Mouse (Mus musculus) ovary, postnatal 14 days (tissue): ENCODE measurements around the gene Hist1h1a.
"Not testable (repeated sequence)": the region's sequence is repeated elsewhere in the genome, so short reads cannot be mapped to it uniquely, and the experiment has no call there.

Source experiments
- DNase-seq: peaks from one replicate; pipeline ENCODE4 v3.0.0; 2022; ENCODE audit warnings: low spot score

The Hist1h1a gene

DNA sequence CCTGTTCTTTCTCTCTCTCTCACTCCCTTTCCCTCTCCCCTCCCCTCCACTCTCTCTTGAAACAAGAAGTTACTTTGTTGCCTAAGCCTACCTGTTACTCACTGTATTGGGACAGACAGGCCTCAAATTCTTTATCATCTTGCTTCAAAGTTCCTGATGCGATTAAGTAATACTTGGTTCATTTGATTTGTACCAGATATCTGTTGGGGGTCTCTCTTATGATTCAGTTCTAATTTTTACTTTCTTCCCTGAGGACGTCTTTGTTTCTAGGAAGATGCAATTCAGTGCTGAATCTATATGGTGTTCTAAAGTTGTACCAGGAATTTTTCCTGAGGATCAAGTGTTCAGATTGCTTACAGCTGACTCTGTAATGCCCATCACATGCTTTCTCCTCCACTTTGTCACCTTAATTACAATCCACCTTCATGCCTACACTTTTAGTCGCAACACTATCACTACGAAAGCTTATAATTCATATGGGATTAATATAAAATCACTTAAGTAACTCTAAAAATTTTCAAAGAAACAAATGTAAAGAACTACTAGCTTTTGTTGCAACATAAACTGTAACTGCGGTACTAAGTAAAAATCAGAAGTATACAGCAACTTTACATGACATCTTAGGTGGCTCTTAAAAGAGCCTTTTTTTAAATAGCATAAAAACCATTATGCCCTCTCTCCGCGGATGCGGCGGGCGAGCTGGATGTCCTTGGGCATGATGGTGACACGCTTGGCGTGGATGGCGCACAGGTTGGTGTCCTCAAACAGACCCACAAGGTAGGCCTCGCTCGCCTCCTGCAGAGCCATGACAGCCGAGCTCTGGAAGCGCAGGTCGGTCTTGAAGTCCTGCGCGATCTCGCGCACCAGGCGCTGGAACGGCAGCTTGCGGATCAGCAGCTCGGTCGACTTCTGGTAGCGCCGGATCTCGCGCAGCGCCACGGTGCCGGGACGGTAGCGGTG, 18.8 kb upstream of the Hist1h1a start:
- no peak for DNase-seq

DNA sequence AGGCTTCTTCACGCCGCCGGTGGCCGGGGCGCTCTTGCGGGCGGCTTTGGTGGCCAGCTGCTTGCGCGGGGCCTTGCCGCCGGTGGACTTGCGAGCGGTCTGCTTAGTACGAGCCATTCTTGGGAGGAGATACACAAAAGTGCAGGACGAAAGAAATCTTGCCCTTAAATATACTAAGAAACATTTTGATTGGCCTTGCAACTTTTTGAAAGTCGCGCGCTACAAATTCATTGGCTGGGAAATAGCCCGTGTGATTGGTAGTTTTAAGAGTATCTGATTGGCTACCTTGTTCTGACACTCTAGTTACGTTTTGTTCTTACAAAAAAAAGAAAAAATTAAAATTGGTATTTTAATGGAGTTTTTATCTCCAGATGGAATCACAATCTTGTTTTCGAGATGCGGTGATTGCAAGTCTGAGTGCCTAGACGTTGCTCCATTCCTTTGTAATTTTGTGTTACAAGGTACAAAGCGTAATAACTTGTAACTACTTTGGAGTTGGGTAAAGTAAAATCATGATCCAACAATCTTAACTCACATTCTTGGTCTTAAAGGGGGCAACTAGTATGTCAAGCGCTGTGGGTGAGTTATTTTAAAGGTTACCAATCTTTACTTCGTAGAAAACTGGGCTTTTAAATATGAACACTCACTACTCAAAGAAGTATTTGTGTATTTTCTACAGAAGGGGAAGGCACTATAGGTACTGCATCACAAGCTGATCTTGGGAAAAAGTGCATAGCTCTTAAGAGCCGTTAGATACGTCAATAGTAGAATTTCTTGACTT, 17.9 kb upstream of the Hist1h1a start, which contains the start of gene Hist1h3c:
Gene Hist1h3c (minus strand): TSS at position 222 of the 781 bp plus-strand sequence.
- DNase-seq, result peak; percentile 70

DNA sequence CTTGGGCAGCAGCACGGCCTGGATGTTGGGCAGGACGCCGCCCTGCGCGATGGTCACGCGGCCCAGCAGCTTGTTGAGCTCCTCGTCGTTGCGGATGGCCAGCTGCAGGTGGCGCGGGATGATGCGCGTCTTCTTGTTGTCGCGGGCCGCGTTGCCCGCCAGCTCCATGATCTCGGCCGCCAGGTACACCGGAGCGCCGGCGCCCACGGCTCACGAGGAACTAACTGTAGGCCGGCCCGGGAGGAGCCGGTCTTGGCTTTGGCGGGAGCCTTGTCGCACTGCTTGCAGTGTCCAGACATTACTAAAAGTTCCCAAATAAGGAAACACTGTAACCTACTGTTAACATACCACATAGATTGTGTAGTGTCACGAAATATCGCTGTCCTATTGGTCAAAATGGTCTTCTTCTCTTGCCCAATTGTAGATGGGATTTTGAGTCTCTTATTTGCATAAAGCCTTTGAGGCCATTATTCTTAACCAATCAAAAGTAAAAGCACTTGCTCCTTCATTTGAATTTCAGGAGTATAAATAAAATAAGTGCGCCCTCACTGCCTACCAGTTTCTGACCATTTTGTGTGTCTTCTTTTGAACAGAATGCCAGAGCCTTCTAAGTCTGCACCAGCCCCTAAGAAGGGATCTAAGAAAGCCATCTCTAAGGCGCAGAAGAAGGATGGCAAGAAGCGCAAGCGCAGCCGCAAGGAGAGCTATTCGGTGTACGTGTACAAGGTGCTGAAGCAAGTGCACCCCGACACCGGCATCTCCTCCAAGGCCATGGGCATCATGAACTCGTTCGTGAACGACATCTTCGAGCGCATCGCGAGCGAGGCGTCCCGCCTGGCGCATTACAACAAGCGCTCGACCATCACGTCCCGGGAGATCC, 17.0 kb upstream of the Hist1h1a start, which contains the start of gene Hist1h2bb:
Gene Hist1h2bb (plus strand): TSS at position 534 of the 880 bp plus-strand sequence.
- peak; percentile 58 for DNase-seq

DNA sequence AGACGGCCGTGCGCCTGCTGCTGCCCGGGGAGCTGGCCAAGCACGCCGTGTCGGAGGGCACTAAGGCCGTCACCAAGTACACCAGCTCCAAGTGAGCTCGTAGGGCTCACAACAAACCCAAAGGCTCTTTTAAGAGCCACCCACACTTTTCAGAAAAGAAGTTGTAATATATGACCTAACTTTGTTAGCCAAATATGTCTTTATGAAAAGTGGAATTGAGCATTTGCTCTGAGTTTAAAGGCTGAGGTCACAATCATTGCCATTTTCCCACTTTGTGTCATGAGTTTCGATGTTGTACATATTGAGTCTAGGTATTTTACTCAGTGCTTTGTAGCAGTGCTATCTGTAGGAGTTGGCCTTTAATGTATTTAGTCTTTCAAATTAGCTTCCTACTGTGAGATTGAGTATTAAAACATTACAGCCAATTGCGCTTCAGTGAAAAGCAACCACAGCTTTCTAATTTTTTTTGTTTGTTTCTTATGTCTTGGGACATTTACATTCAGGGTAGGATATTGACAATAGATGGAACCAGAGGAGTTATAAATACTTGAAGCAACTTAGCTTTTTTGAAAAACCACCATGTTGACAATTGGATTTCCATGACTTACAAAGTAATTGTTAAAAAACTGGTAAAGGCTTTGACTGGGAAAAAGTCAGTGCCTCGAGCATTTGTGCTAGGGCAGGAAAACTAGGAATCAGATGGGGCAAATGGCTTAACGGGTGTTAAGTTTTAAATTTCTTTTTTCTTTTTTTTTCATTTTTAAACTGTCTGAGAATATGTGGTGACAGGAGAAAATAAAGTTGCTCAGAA, 16.2 kb upstream of the Hist1h1a start:
- DNase-seq, result no peak

DNA sequence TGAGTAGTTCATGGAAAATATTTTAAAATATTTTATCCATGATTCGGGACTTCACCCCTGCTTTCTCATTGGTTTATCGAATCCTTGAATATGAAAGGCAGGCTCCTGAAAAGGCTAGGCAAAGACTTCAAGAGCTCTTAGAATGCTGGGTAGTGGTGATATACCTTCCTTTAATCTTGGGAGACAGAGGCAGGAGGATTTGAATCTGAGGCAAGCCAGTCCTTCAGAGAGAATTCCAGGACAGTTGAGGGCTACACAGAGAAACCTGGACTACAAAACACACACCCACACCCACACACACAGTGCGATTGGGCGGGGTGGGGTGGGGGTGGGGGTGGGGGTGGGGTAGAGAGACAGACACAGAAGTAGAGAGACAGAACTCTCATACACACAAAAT, 15.6 kb upstream of the Hist1h1a start:
- DNase-seq, result no peak

DNA sequence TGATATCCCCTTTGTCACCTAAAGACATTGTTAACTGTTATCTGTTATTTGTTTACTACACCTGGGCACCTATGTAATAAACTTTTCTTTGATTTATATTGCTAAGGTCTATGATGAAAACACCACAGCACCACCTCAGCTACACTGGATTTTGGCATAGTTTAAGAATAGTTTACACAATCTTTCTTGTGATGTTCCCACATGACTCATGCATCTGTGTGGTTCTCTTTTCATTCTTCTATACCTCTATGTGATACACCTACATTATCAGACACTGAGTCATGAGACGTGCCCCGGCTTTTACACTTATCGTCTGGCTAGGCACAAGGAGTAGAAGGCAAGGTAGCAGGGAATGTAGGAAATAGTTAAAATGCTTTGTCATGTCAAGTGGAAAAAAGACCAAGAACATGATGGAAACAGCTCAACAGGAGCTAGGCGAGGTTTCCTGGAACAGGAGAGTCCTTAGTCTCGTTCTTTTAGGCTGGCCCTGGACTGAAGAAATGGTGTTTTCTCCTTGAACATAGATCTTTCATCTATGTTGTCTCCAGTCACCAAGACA, 13.8 kb upstream of the Hist1h1a start:
- no peak for DNase-seq

DNA sequence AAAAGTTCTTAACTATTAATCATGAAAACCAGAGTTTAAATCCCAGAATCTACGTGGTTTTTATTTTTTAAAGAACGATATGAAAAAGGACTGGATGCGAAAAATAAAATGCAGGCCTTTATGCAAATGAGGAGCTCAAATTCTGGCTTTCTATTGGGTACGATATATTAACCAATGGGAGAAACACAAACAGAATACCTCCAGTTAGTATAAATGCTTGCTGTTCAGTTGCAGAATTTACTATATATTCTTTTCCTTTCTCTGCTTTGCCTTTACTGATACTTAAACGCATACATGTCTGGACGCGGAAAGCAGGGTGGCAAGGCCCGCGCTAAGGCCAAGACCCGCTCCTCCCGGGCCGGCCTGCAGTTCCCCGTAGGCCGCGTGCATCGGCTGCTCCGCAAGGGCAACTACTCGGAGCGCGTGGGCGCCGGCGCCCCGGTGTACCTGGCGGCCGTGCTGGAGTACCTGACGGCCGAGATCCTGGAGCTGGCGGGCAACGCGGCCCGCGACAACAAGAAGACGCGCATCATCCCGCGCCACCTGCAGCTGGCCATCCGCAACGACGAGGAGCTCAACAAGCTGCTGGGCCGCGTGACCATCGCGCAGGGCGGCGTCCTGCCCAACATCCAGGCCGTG, 12.5 kb upstream of the Hist1h1a start, which contains the start of gene Hist1h2ab:
Gene Hist1h2ab (plus strand): TSS at position 288 of the 639 bp plus-strand sequence.
- not testable (repeated sequence) for DNase-seq

DNA sequence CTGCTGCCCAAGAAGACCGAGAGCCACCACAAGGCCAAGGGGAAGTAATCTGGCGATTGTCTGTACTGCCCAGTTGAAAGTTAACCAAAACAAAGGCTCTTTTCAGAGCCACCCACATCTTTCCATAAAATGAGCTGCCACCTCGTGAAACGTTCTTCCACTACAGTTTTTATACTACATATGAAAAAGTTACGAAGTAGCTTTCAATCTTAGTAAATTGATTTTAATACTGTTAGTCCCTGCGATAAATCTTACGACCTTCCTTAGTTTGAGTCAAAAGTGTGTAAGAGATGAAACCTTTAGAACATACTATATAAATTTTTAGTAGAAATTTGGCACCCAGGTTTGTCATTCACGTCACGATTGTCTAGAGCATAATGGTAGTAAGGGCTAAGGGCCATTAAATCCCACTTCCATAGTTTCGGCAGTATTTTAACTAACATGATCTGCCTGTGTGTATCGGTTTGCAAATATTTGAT, 11.9 kb upstream of the Hist1h1a start:
- DNase-seq, result no peak

DNA sequence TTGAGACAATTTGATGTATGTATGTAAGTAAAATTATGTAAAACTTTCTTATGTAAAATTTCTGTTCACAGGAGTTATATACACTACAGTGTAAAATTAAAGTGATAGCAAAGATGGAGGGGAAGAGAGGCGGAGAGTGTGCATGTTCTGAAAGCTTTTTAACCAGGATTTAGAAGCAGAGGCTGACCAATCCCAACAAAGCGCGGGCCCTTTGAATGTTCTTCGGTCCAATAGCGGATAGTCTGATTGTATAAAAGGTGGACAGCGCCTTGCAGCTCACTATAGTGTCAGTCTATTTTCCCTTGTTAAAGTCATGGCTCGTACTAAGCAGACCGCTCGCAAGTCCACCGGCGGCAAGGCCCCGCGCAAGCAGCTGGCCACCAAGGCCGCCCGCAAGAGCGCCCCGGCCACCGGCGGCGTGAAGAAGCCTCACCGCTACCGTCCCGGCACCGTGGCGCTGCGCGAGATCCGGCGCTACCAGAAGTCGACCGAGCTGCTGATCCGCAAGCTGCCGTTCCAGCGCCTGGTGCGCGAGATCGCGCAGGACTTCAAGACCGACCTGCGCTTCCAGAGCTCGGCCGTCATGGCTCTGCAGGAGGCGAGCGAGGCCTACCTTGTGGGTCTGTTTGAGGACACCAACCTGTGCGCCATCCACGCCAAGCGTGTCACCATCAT, 11.3 kb upstream of the Hist1h1a start, which contains the start of gene Hist1h3b:
Gene Hist1h3b (plus strand): TSS at position 201 of the 675 bp plus-strand sequence.
- peak; percentile 79 for DNase-seq

DNA sequence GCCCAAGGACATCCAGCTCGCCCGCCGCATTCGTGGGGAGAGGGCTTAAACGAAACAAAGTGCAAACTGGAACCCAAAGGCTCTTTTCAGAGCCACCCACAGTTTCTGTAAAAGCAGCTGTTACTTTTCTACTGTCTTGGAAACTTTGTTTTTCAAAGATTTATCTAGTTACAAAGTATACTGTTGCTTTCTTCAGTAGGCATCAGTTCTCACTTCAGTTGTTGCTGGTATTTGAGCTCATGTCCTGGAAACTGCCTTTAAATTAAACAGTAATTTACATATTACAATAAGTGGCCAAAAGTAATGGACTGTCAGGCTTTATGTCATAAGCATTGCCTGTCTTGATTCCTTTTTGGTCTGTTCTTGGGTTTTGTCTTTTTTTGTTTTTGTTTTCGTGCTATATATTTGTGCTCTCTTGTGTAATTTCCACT, 10.7 kb upstream of the Hist1h1a start:
- DNase-seq, result no peak

DNA sequence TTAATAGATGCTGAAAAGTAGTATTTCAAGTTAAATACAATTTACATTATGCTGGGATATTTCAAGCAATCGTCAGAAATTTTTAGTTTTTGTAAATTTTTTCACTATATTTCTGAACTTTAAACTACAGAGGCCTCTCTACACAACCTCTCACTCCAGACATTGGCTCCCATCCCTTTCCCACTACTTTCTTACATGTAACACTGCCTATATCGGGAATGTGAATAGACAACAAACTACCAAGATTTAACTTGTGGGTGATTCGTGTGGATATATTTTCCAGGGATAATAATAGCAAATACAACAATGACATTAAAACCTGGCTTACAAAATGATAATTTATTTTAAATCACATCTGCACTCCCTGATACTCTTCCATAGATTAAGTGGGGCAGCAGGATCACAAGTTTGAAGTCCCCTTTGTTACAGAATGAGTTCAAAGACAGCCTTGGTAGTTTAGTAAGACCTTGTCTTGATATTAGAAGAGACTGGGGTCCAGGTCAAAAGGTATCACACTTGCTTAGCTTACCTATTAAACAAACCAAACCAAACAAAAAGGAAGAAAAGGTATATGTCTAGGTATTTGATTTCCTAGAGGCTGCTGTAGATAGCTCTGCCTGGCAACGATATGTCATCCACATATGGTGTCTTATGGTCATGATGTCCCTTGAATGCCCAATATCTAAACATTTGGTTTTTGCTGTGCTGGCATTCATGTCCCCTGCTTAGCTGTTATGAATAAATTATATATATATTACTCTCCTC, 10.0 kb upstream of the Hist1h1a start:
- DNase-seq, result no peak

DNA sequence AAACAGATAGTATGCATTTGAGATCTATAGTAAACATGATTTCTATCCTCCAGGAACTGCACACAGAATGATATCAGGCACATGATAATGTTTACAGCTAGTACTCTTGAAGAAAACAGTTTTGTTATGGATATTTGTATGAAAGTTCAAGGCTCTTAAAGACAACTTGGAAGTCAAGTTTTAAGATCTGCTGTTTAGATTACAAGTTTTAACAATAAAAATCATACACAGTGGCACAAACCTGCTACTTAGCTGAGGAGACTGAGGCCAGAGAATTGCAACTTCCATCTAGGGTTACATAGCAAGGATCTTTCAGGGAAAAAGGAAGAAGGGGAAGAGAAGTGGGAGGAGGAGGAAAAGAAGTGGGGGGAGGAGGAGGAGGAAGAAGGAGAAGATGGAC, 8.5 kb upstream of the Hist1h1a start:
- no peak for DNase-seq

DNA sequence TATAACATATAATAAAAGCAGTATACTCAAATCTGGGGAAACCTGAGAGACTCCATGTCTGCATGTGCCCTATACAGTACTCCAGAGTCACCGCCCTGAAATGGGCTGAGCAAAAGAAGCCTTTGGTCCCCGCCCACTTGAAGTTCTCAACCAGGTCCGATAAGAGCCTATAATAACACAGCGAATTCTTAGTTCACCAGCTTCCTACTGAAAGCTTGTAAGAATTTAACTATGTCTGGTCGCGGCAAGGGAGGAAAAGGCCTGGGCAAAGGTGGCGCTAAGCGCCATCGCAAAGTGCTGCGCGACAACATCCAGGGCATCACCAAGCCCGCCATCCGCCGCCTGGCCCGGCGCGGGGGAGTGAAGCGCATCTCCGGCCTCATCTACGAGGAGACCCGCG, 6.7 kb upstream of the Hist1h1a start, which contains the start of gene Hist1h4b:
Gene Hist1h4b (plus strand): TSS at position 224 of the 400 bp plus-strand sequence.
- DNase-seq, result peak; percentile 80

DNA sequence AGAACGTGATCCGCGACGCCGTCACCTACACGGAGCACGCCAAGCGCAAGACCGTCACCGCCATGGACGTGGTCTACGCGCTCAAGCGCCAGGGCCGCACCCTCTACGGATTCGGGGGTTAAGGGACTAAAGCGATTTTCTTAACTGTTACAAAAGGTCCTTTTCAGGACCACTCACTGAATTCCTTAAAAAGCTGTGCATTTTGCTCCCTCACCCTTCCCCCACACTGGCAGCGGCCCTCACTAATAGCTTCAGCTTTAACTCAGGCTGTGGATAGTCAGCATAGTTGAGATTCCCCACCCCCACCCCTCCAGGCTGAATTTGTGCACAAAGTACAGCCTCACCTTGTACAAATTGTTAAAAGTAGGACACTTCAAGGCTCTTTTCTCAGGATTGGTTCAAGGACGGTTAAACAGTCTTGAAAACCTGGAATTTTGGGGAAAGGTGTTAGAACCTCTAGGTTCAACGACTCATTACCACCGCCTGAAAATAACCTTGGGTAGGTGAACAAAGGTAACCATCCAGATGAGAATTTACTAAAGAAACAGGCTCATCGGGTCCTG, 6.2 kb upstream of the Hist1h1a start:
- DNase-seq, result no peak

DNA sequence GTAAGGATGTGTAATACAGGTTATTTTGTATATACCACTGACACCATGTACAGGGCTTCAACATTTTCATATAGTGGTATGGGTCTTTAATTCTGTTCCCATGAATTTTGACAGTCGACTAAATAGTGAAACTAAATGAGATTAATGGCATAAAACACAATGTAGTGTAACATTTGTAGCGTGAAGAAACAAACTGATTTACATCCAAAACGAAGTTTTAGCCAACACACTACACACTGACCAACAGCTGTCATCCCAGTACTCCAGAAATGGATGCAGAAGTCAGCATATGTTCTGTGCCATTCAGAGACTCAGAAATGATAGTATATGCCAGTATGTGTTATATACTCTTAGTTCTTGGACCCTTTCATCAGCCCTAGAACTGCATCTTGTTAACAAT, 5.5 kb upstream of the Hist1h1a start:
- DNase-seq, result no peak

DNA sequence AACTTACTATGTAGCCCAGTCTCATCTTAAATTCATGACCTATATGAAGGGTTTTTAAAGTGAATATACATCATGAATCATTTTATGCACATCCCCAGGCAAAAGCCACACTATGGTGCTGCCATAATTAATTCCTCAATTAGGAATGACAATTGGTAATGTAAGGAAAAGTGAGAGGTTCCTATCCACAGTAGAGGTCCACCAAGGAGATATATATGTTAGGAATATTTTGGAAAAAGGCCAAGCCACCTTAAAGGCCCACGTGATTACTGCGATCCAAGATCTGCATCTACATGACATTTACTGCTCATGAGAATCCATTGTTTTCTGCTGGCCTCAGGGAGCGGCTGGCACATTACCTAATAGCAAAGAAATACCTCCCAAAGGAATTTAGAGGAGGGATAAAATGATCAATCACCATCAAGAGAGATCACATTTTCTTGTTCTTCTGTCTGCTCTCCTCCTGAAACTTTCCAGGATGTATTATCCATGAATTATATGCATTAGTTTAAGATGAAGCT, 4.2 kb upstream of the Hist1h1a start:
- DNase-seq, result no peak

DNA sequence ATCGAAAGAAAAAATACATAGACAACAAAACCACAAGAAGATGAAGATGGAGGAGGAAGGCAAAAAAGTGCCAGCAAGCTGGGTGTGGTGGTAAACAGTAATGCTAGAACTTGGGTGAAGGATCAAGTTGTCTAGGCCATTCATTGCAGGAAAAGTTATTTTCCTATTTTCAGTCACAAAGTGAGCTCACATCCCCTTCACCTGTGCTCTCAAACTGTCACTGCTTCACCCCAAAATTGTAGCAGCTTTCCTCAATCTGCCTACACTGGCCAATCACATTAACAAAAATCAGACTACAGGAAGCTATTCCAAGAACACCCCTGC, 3.6 kb upstream of the Hist1h1a start:
- DNase-seq, result no peak
